Mouse (Mus musculus): ENCODE measurements around the gene C5ar1.
"Not testable (repeated sequence)": the region's sequence is repeated elsewhere in the genome, so short reads cannot be mapped to it uniquely, and the experiment has no call there.

Gene C5ar1

GRCm38 (mm10) chr7:16274922-16275890 is 15.9 kb upstream of the C5ar1 start:
- peak; percentile 38 for DNase-seq (ENCODE audit: low read depth, low spot score)

- peak; percentile 77 for DNase-seq (ENCODE audit: low read depth, low spot score)
Observed at GRCm38 (mm10) chr7:16273766-16274140, 14.4 kb upstream of the C5ar1 start.

- peak; percentile 83 for DNase-seq (ENCODE audit: low read depth, low spot score)
Observed at GRCm38 (mm10) chr7:16273081-16273765, 13.9 kb upstream of the C5ar1 start, which contains the start of gene Inafm1. Gene Inafm1, minus strand, starts transcription at chr7:16273617.

DNA sequence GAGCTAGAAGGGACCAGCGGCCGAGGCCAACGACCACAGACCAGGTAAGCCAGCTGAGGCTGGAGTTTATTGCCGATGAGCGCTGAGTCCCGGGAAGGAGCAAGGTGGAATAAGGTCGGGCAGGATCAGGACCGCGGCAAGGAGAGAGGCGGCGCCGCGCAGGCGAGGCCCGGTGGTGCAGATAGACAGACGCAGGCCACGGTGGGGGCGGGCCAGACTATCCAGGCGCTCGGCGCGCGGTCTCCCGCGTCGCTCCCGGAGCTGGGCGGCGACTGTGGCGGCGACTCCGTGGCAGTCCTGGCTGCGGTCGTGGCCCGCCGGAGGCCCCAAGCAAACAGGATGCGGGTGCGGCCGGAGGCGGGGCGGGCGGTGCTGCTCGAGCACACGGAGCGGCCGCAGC is 13.3 kb upstream of the C5ar1 start:
- DNase-seq (ENCODE audit: low read depth, low spot score) = peak; percentile 77

DNA sequence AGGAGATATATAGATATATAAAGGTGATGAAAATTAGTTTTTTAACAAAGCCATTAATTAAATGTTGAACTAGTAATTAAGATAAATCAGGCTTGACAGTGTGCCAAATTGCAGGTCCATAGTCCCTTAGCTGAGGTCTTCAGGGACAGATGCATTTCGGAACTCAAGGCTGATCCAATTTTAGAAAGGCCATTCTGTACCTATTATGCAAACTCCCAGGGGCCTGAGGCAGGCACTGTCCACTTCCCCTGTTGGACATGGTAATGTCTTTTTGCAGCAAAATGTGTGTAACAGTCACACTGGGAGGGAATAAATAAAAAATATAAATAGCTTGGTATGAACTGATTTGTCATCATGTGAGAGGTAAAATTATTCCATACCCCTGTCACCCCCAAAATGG is 11.8 kb upstream of the C5ar1 start:
- DNase-seq (ENCODE audit: low read depth, low spot score) = no peak

DNA sequence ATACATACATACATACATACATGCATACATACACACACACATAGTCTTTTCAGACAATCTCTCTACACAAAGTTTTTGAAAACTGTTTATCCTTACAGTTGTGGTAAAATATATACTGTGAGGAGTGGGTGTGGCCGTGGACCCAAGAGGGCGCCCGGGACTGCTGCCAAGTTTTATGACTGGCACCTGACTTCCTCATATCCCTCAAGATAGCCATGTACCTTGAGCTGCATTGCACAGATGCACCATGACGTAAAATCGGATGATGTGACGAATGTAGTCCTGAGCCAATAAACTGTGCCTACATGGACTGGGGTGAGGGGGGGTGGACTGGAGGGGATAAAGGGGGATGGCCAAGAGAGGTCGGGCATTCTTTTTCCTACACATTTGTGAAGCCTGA is 7.3 kb upstream of the C5ar1 start:
- DNase-seq (ENCODE audit: low read depth, low spot score) = not testable (repeated sequence)

- no peak for DNase-seq (ENCODE audit: low read depth, low spot score)
Observed at GRCm38 (mm10) chr7:16265856-16266255, 6.5 kb upstream of the C5ar1 start.

- no peak for DNase-seq (ENCODE audit: low read depth, low spot score)
Observed at GRCm38 (mm10) chr7:16263843-16264242, 4.5 kb upstream of the C5ar1 start.

DNA sequence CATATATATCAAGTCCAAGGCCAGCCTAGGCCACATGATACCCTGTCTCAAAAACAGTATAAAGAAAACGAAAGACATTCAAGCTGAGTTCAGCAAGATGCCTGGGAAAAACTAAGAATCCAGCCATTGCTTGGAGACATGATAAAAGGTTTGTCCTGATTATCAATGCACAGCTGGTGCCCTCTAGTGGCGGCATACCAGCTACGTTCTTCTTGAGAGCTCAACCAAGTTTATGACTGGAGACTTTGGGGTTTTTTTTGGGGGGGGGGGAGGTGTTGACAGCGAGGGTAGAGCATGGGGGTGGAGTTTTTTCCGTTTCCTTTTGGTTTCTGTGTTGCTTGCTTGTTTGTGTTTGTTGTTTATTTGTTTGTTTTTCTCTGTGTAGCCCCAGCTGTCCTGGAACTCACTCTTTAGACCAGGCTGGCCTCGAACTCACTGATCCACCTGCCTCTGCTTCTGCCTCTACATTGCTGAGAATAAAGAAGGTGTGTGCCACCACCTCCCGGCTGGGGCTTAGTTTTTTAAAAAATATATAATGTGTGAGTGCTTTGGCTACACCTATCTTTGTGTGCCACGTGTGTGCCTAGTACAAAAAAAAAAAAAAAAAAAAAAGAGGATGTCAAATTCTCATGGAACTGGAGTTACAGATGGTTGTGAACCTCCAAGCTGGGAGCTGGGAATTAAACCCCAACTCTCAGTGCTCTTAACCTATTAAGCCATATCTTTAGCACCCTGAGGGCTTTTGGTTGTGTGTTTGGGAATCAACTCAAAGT is 3.9 kb upstream of the C5ar1 start:
- DNase-seq (ENCODE audit: low read depth, low spot score) = peak; percentile 70

- DNase-seq (ENCODE audit: low read depth, low spot score) = no peak
Observed at GRCm38 (mm10) chr7:16261097-16261496, 1.8 kb upstream of the C5ar1 start.

DNA sequence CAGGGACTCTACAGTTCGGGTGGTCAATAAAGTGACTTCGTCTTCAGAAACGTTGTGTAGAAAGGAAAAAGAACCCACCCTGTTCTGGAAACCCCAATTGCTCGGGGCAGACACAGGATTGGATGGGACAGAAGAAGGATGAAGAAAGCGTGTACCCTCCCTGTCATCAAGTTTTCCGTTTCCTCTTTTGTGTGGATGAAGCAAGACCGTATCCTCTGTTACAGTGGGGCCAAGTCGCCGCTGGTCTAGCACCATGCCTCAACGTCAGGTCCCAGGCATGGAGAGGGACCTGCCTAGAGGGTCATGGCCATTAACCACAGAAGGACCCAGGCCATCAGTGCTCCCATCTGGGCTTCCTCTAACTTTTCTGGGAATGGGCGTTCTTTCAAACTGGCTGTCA is 1.5 kb downstream of the C5ar1 start:
- DNase-seq (ENCODE audit: low read depth, low spot score) = no peak

GRCm38 (mm10) chr7:16255963-16256362 is 3.4 kb downstream of the C5ar1 start:
- not testable (repeated sequence) for DNase-seq (ENCODE audit: low read depth, low spot score)

DNA sequence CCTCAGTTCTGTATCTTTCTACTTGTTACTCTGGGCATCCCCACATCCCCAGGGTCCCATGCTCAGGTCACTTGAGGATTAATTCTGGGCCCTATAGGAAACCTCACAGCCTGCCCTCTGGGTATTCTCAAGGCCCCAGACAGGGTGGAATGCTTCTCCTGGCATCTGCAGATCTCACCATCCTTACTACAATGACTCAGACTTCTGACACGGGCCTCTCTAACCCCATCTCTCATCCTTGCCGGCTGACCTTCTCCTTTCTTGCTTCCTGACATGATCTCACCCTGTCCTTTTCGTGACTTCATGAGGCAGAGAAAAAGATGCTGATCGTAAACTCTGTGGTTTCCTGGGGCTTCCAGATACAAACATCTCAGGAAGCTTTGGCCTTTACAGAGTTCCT is 5.1 kb downstream of the C5ar1 start:
- DNase-seq (ENCODE audit: low read depth, low spot score) = no peak

DNA sequence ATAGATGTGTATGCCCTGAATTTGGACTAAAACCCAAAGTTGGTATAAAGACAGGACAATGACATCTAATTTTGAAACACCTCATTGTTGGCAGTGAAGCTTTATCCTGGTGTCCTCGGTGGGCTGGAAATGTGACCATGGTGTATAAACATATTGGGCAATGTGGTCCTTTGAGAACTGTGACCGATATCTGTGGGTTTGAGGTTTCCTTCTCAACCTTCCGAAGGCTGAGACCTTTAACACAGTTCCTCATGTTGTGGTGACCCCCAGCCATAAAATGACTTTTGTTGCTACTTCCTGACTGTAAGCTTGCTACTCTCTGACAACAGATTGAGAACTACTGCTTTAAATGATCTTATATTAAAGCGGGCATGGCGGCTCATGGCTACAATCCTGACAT is 8.7 kb downstream of the C5ar1 start:
- DNase-seq (ENCODE audit: low read depth, low spot score) = no peak

DNA sequence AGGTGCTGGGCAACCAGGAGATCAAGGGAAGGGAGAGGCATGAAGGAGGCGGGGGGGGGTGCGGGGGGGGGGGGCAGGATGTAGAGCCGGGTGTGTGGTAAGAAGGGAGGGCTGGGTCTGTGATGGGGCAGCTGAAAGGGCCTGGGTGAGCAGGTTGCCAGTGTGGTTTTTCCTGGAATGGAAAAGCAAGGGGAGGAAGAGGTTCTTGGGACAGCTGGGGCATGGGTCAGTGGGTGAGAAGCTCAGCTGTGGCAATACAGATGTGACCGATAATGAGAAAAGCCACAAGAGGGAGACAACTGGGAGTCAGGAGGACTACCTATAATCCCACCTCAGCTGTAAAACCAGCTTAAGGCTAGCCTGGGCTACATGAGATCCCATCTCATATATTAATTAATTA is 13.4 kb downstream of the C5ar1 start:
- no peak for DNase-seq (ENCODE audit: low read depth, low spot score)

DNA sequence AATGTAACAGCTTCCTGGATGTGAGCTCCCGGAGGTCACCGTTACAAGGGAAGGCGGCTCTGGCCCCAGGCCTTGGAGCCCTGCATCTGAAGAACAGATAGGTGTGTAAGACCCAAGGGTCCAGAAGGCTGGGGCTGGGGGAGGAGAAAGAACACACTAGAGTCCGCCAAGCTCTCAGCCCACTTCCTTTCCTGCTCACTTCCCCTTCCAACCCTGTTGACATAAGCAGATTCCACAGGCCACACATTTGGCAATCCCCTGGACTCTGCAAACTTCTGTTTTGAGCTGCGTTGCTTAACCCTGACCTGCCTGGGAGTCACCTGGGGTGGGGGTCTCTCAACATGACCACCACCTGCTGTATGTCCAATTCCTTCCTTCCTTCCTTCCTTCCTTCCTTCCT is 15.3 kb downstream of the C5ar1 start, which contains the start of gene C5ar2:
C5ar2 (minus strand) TSS at position 88 of the 400 bp plus-strand sequence.
- DNase-seq (ENCODE audit: low read depth, low spot score) = no peak

GRCm38 (mm10) chr7:16242198-16242597 is 17.1 kb downstream of the C5ar1 start:
- no peak for DNase-seq (ENCODE audit: low read depth, low spot score)

- DNase-seq (ENCODE audit: low read depth, low spot score) = no peak
Observed at GRCm38 (mm10) chr7:16241787-16242186, 17.6 kb downstream of the C5ar1 start.

DNA sequence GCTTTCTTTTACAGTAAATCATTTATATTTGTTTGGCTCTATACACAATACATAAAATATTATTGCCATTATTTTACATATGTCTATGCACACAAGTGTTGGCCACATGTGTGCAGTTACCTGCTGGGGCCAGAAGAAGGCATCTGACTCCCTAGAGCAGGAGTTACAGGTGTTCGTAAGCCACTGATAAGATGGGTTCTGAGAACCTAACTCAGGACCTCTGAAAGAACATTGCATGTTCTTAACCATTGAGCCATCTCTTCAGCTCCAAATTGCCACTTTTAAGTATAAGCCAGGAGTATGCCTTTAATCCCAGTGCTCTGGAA is 18.4 kb downstream of the C5ar1 start:
- no peak for DNase-seq (ENCODE audit: low read depth, low spot score)

- DNase-seq (ENCODE audit: low read depth, low spot score) = peak; percentile 41
Observed at GRCm38 (mm10) chr7:16240281-16240977, 18.9 kb downstream of the C5ar1 start.

GRCm38 (mm10) chr7:16239554-16239997 is 19.8 kb downstream of the C5ar1 start:
- no peak for DNase-seq (ENCODE audit: low read depth, low spot score)

Data from c-Kit-negative CD71-positive TER-119-positive erythroid progenitor cells, embryonic 14.5 days (primary cell).